Mouse (Mus musculus): ENCODE measurements at regions not wholly inside any gene's neighbourhood (a gene's known extent, or its start where the extent isn't known, plus 50 kb on each side); places are given as distances from the start of the nearest gene placed in this dataset.

- Histone ChIP-seq H3K4me3 (ENCODE audit: low read depth, low read length) (no peak overlapping the region), H3K27ac (ENCODE audit: insufficient read depth, low read length) (no peak overlapping the region), H3K36me3 (ENCODE audit: control insufficient read depth, insufficient read depth, low read length, poor library complexity, severe bottlenecking) (no peaks in the 10 kb centered on the region), H3K9me3 (replicated peaks; ENCODE audit: control insufficient read depth, insufficient read depth, low read length, poor library complexity, severe bottlenecking) (no peaks in the 10 kb centered on the region), H3K9ac (ENCODE audit: low read depth, poor library complexity, severe bottlenecking) (no peak overlapping the region), H3K27me3 (ENCODE audit: control insufficient read depth, insufficient read depth, low read length, poor library complexity, severe bottlenecking) (no peaks in the 10 kb centered on the region), H3K4me1 (ENCODE audit: control insufficient read depth, insufficient read depth, low read length) (no peaks in the 10 kb centered on the region)
- TF ChIP-seq CTCF (IDR thresholded peaks at IDR 0.05; ENCODE audit: low read depth, low read length) (no peak), EP300 (IDR thresholded peaks at IDR 0.05; ENCODE audit: insufficient read depth, low read depth, low read length) (no peak), POLR2A (IDR thresholded peaks at IDR 0.05; ENCODE audit: insufficient read depth, low read length) (no peak)
Measured at GRCm38 (mm10) chr14:29799852-29800251, 78.2 kb upstream of the Cacna2d3 start.

GRCm38 (mm10) chr14:29805234-29805633, 83.6 kb upstream of the Cacna2d3 start:
- TF ChIP-seq EP300 (IDR thresholded peaks at IDR 0.05; ENCODE audit: insufficient read depth, low read depth, low read length) (no peak), CTCF (IDR thresholded peaks at IDR 0.05; ENCODE audit: low read depth, low read length) (no peak), POLR2A (IDR thresholded peaks at IDR 0.05; ENCODE audit: insufficient read depth, low read length) (no peak)
- H3K9me3 ChIP-seq (replicated peaks; ENCODE audit: control insufficient read depth, insufficient read depth, low read length, poor library complexity, severe bottlenecking): no peaks in the 10 kb centered on the region
- no peak overlapping the region for H3K4me3 ChIP-seq (ENCODE audit: low read depth, low read length)
- no peak overlapping the region for H3K27ac ChIP-seq (ENCODE audit: insufficient read depth, low read length)
- no peaks in the 10 kb centered on the region for H3K4me1 ChIP-seq (ENCODE audit: control insufficient read depth, insufficient read depth, low read length)
- no peak overlapping the region for H3K9ac ChIP-seq (ENCODE audit: low read depth, poor library complexity, severe bottlenecking)
- H3K27me3 ChIP-seq (ENCODE audit: control insufficient read depth, insufficient read depth, low read length, poor library complexity, severe bottlenecking): no peaks in the 10 kb centered on the region
- H3K36me3 ChIP-seq (ENCODE audit: control insufficient read depth, insufficient read depth, low read length, poor library complexity, severe bottlenecking): no peaks in the 10 kb centered on the region

GRCm38 (mm10) chr14:29807881-29808280, 86.2 kb upstream of the Cacna2d3 start:
- no peak overlapping the region for H3K4me3 ChIP-seq (ENCODE audit: low read depth, low read length)
- H3K36me3 ChIP-seq (ENCODE audit: control insufficient read depth, insufficient read depth, low read length, poor library complexity, severe bottlenecking): no peaks in the 10 kb centered on the region
- H3K27me3 ChIP-seq (ENCODE audit: control insufficient read depth, insufficient read depth, low read length, poor library complexity, severe bottlenecking): no peaks in the 10 kb centered on the region
- H3K9ac ChIP-seq (ENCODE audit: low read depth, poor library complexity, severe bottlenecking): no peak overlapping the region
- TF ChIP-seq CTCF (IDR thresholded peaks at IDR 0.05; ENCODE audit: low read depth, low read length) (no peak), EP300 (IDR thresholded peaks at IDR 0.05; ENCODE audit: insufficient read depth, low read depth, low read length) (no peak), POLR2A (IDR thresholded peaks at IDR 0.05; ENCODE audit: insufficient read depth, low read length) (no peak)
- H3K4me1 ChIP-seq (ENCODE audit: control insufficient read depth, insufficient read depth, low read length): no peaks in the 10 kb centered on the region
- no peak overlapping the region for H3K27ac ChIP-seq (ENCODE audit: insufficient read depth, low read length)
- no peaks in the 10 kb centered on the region for H3K9me3 ChIP-seq (replicated peaks; ENCODE audit: control insufficient read depth, insufficient read depth, low read length, poor library complexity, severe bottlenecking)

DNA sequence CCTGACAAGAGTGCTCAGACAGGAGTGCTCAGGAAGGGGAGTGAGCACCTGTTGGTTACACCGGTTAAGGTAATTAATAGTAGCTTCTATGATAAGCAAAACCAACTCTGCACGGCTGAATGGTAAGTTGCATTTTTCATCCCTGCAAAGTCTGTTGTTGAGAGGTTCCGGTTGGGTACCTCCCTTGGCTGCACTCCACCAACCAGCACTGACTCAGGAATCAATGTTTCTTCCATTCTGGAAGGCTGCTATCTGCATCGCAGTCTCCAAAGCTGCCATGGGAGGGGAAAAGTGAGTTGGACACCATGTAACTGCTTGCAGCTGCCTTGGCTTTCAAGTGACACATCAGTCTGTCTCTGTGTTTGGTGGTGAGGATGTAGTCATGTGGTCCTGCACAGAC, 93.0 kb upstream of the Cacna2d3 start:
- Histone ChIP-seq H3K36me3 (ENCODE audit: control insufficient read depth, insufficient read depth, low read length, poor library complexity, severe bottlenecking) (no peaks in the 10 kb centered on the region), H3K4me1 (ENCODE audit: control insufficient read depth, insufficient read depth, low read length) (no peaks in the 10 kb centered on the region), H3K27me3 (ENCODE audit: control insufficient read depth, insufficient read depth, low read length, poor library complexity, severe bottlenecking) (no peaks in the 10 kb centered on the region), H3K27ac (ENCODE audit: insufficient read depth, low read length) (no peak overlapping the region), H3K4me3 (ENCODE audit: low read depth, low read length) (no peak overlapping the region), H3K9me3 (replicated peaks; ENCODE audit: control insufficient read depth, insufficient read depth, low read length, poor library complexity, severe bottlenecking) (no peaks in the 10 kb centered on the region), H3K9ac (ENCODE audit: low read depth, poor library complexity, severe bottlenecking) (no peak overlapping the region)
- TF ChIP-seq POLR2A (IDR thresholded peaks at IDR 0.05; ENCODE audit: insufficient read depth, low read length) (no peak), EP300 (IDR thresholded peaks at IDR 0.05; ENCODE audit: insufficient read depth, low read depth, low read length) (no peak)

DNA sequence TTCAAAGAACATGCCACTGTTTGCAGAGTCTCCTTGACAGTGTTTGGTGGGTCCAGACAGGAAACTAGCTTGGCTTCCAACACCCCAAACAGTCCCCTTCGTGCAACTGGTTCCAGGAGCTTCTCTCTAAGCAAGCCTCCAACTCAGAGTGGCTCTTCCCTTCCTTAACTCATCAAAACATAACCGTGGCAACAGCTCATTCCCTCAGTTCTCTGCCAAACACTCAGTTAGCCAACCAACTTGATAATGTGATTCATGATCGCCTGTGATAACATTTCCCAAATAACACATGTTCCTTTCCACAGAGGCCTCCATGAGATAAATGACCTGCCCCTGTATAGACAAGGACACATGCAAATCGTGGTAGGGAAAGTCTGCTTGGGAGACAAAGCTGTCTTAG, 95.9 kb upstream of the Cacna2d3 start:
- Histone ChIP-seq H3K27ac (ENCODE audit: insufficient read depth, low read length) (no peak overlapping the region), H3K27me3 (ENCODE audit: control insufficient read depth, insufficient read depth, low read length, poor library complexity, severe bottlenecking) (no peaks in the 10 kb centered on the region; the same call in 1 of the 2 replicates), H3K4me1 (ENCODE audit: control insufficient read depth, insufficient read depth, low read length) (no peaks in the 10 kb centered on the region), H3K9ac (ENCODE audit: low read depth, poor library complexity, severe bottlenecking) (no peak overlapping the region), H3K36me3 (ENCODE audit: control insufficient read depth, insufficient read depth, low read length, poor library complexity, severe bottlenecking) (no peaks in the 10 kb centered on the region), H3K4me3 (ENCODE audit: low read depth, low read length) (no peak overlapping the region), H3K9me3 (replicated peaks; ENCODE audit: control insufficient read depth, insufficient read depth, low read length, poor library complexity, severe bottlenecking) (no peaks in the 10 kb centered on the region)
- no peak for TF ChIP-seq CTCF (IDR thresholded peaks at IDR 0.05; ENCODE audit: low read depth, low read length)

DNA sequence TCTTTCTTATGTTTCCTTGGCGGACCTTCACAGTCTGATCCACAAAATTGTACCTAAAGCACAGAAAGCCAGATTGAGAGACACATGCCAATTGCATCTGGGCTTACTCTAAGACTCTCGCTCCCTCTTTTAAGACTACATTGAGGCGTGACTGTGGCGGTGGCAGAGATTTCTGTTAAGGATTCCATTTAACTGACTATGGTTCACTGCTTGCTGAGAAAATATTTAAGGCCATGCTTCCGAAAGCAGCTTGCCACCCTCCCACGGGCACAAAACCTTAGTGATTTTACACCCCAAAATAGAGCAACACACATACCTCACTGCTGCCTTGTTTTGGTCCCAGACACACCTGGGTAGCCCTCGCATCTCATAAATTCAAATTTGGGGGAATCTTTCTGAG, 96.6 kb upstream of the Cacna2d3 start:
- Histone ChIP-seq H3K4me3 (ENCODE audit: low read depth, low read length) (no peak overlapping the region), H3K27ac (ENCODE audit: insufficient read depth, low read length) (no peak overlapping the region), H3K36me3 (ENCODE audit: control insufficient read depth, insufficient read depth, low read length, poor library complexity, severe bottlenecking) (no peaks in the 10 kb centered on the region), H3K4me1 (ENCODE audit: control insufficient read depth, insufficient read depth, low read length) (no peaks in the 10 kb centered on the region), H3K27me3 (ENCODE audit: control insufficient read depth, insufficient read depth, low read length, poor library complexity, severe bottlenecking) (no peaks in the 10 kb centered on the region; the same call in 1 of the 2 replicates), H3K9me3 (replicated peaks; ENCODE audit: control insufficient read depth, insufficient read depth, low read length, poor library complexity, severe bottlenecking) (no peaks in the 10 kb centered on the region), H3K9ac (ENCODE audit: low read depth, poor library complexity, severe bottlenecking) (no peak overlapping the region)
- TF ChIP-seq CTCF (IDR thresholded peaks at IDR 0.05; ENCODE audit: low read depth, low read length): no peak
- no peak for TF ChIP-seq POLR2A (IDR thresholded peaks at IDR 0.05; ENCODE audit: insufficient read depth, low read length)
- no peak for TF ChIP-seq EP300 (IDR thresholded peaks at IDR 0.05; ENCODE audit: insufficient read depth, low read depth, low read length)
